Mouse (Mus musculus): ENCODE results near the gene Hnrnpdl. TPM values are rescaled to one million over a fixed set of nuclear protein-coding genes. Genes with fewer than 3 reads are reported as not detected.
A peak's percentile ranks its signal among the peaks of the same experiment; 100 is the strongest.

The Hnrnpdl gene
- polyA plus RNA-seq, 1 experiment from 2014 or later: 157 TPM

- no peak for ATAC-seq (replicated peaks; ENCODE audit: low FRiP score)
- H3K36me3 ChIP-seq (ENCODE audit: control insufficient read depth, insufficient read depth, low read length): peaks cover 5% of the 10 kb centered on the region; the same call in 1 of the 2 replicates
- H3K27ac ChIP-seq (ENCODE audit: low read depth, low read length): no peak overlapping the region
- no peak overlapping the region for H3K9ac ChIP-seq (ENCODE audit: low read depth, low read length)
- DNase-seq (ENCODE audit: low spot score): no peak
- no peaks in the 10 kb centered on the region for H3K9me3 ChIP-seq (ENCODE audit: control insufficient read depth, low read length)
- no peaks in the 10 kb centered on the region for H3K4me1 ChIP-seq (replicated peaks; ENCODE audit: control insufficient read depth, insufficient read depth, low read length)
- H3K4me3 ChIP-seq (ENCODE audit: low read depth, low read length): no peak overlapping the region
- H3K4me2 ChIP-seq: no peak overlapping the region
- WGBS: 92% methylated on average over 5 of the region's 5 CpGs
- no peaks in the 10 kb centered on the region for H3K27me3 ChIP-seq (replicated peaks; ENCODE audit: control insufficient read depth, insufficient read depth, low read length)
Observed at GRCm38 (mm10) chr5:100071541-100071940, 32.1 kb upstream of the Hnrnpdl start.

GRCm38 (mm10) chr5:100070255-100070654 lies 30.8 kb upstream of the Hnrnpdl start:
- Histone ChIP-seq H3K9me3 (ENCODE audit: control insufficient read depth, low read length) (no peaks in the 10 kb centered on the region), H3K4me2 (no peak overlapping the region), H3K36me3 (ENCODE audit: control insufficient read depth, insufficient read depth, low read length) (peaks cover 5% of the 10 kb centered on the region), H3K9ac (ENCODE audit: low read depth, low read length) (no peak overlapping the region), H3K4me3 (ENCODE audit: low read depth, low read length) (no peak overlapping the region), H3K27ac (ENCODE audit: low read depth, low read length) (no peak overlapping the region), H3K27me3 (replicated peaks; ENCODE audit: control insufficient read depth, insufficient read depth, low read length) (no peaks in the 10 kb centered on the region), H3K4me1 (replicated peaks; ENCODE audit: control insufficient read depth, insufficient read depth, low read length) (no peaks in the 10 kb centered on the region)
- DNase-seq (ENCODE audit: low spot score): peak; percentile 82
- ATAC-seq (replicated peaks; ENCODE audit: low FRiP score): peak; percentile 76
- 14% methylated on average over 3 of the region's 3 CpGs for WGBS

GRCm38 (mm10) chr5:100069526-100069925 lies 30.1 kb upstream of the Hnrnpdl start:
- ATAC-seq (replicated peaks; ENCODE audit: low FRiP score) (no peak), DNase-seq (ENCODE audit: low spot score) (no peak)
- Histone ChIP-seq H3K36me3 (ENCODE audit: control insufficient read depth, insufficient read depth, low read length) (peaks cover 5% of the 10 kb centered on the region), H3K4me3 (ENCODE audit: low read depth, low read length) (no peak overlapping the region), H3K9me3 (ENCODE audit: control insufficient read depth, low read length) (no peaks in the 10 kb centered on the region), H3K27me3 (replicated peaks; ENCODE audit: control insufficient read depth, insufficient read depth, low read length) (no peaks in the 10 kb centered on the region), H3K9ac (ENCODE audit: low read depth, low read length) (no peak overlapping the region), H3K27ac (ENCODE audit: low read depth, low read length) (no peak overlapping the region), H3K4me2 (no peak overlapping the region), H3K4me1 (replicated peaks; ENCODE audit: control insufficient read depth, insufficient read depth, low read length) (no peaks in the 10 kb centered on the region)
- 82% methylated on average over 2 of the region's 2 CpGs for WGBS

GRCm38 (mm10) chr5:100067579-100067978 lies 28.1 kb upstream of the Hnrnpdl start:
- WGBS: 94% methylated on average over 16 of the region's 16 CpGs
- peaks cover 5% of the 10 kb centered on the region for H3K36me3 ChIP-seq (ENCODE audit: control insufficient read depth, insufficient read depth, low read length)

GRCm38 (mm10) chr5:100060876-100061275 lies 21.4 kb upstream of the Hnrnpdl start:
- Histone ChIP-seq H3K4me1 (replicated peaks; ENCODE audit: control insufficient read depth, insufficient read depth, low read length) (peaks cover 3% of the 10 kb centered on the region), H3K9me3 (ENCODE audit: control insufficient read depth, low read length) (no peaks in the 10 kb centered on the region), H3K4me3 (ENCODE audit: low read depth, low read length) (no peak overlapping the region), H3K36me3 (ENCODE audit: control insufficient read depth, insufficient read depth, low read length) (peaks cover 23% of the 10 kb centered on the region), H3K9ac (ENCODE audit: low read depth, low read length) (no peak overlapping the region), H3K27ac (ENCODE audit: low read depth, low read length) (no peak overlapping the region), H3K27me3 (replicated peaks; ENCODE audit: control insufficient read depth, insufficient read depth, low read length) (no peaks in the 10 kb centered on the region), H3K4me2 (no peak overlapping the region)
- no peak for DNase-seq (ENCODE audit: low spot score)
- WGBS: 92% methylated on average over 14 of the region's 14 CpGs
- ATAC-seq (replicated peaks; ENCODE audit: low FRiP score): no peak

More at GRCm38 (mm10) chr5:100067579-100067978, 28.1 kb upstream of the Hnrnpdl start:
- Histone ChIP-seq H3K9me3 (ENCODE audit: control insufficient read depth, low read length) (no peaks in the 10 kb centered on the region), H3K4me3 (ENCODE audit: low read depth, low read length) (no peak overlapping the region), H3K4me1 (replicated peaks; ENCODE audit: control insufficient read depth, insufficient read depth, low read length) (no peaks in the 10 kb centered on the region), H3K27me3 (replicated peaks; ENCODE audit: control insufficient read depth, insufficient read depth, low read length) (no peaks in the 10 kb centered on the region), H3K9ac (ENCODE audit: low read depth, low read length) (no peak overlapping the region), H3K4me2 (no peak overlapping the region), H3K27ac (ENCODE audit: low read depth, low read length) (no peak overlapping the region)
- DNase-seq (ENCODE audit: low spot score) (no peak), ATAC-seq (replicated peaks; ENCODE audit: low FRiP score) (no peak)

GRCm38 (mm10) chr5:100059326-100059725 lies 19.9 kb upstream of the Hnrnpdl start:
- peaks cover 19% of the 10 kb centered on the region for H3K4me1 ChIP-seq (replicated peaks; ENCODE audit: control insufficient read depth, insufficient read depth, low read length)
- H3K36me3 ChIP-seq (ENCODE audit: control insufficient read depth, insufficient read depth, low read length): peaks cover 22% of the 10 kb centered on the region
- no peaks in the 10 kb centered on the region for H3K9me3 ChIP-seq (ENCODE audit: control insufficient read depth, low read length)
- DNase-seq (ENCODE audit: low spot score) (no peak), ATAC-seq (replicated peaks; ENCODE audit: low FRiP score) (no peak)
- no peak overlapping the region for H3K9ac ChIP-seq (ENCODE audit: low read depth, low read length)
- no peak overlapping the region for H3K4me2 ChIP-seq
- H3K27ac ChIP-seq (ENCODE audit: low read depth, low read length): no peak overlapping the region
- no peaks in the 10 kb centered on the region for H3K27me3 ChIP-seq (replicated peaks; ENCODE audit: control insufficient read depth, insufficient read depth, low read length)
- no peak overlapping the region for H3K4me3 ChIP-seq (ENCODE audit: low read depth, low read length)
- 84% methylated on average over 6 of the region's 6 CpGs for WGBS

GRCm38 (mm10) chr5:100058729-100059128 lies 19.3 kb upstream of the Hnrnpdl start:
- Histone ChIP-seq H3K4me2 (no peak overlapping the region), H3K4me3 (ENCODE audit: low read depth, low read length) (no peak overlapping the region), H3K9me3 (ENCODE audit: control insufficient read depth, low read length) (no peaks in the 10 kb centered on the region), H3K27me3 (replicated peaks; ENCODE audit: control insufficient read depth, insufficient read depth, low read length) (no peaks in the 10 kb centered on the region), H3K4me1 (replicated peaks; ENCODE audit: control insufficient read depth, insufficient read depth, low read length) (peaks cover 22% of the 10 kb centered on the region), H3K27ac (ENCODE audit: low read depth, low read length) (no peak overlapping the region), H3K9ac (ENCODE audit: low read depth, low read length) (no peak overlapping the region), H3K36me3 (ENCODE audit: control insufficient read depth, insufficient read depth, low read length) (peaks cover 17% of the 10 kb centered on the region)
- 87% methylated on average over 6 of the region's 6 CpGs for WGBS
- no peak for ATAC-seq (replicated peaks; ENCODE audit: low FRiP score)
- DNase-seq (ENCODE audit: low spot score): no peak

GRCm38 (mm10) chr5:100057461-100058209 lies 18.2 kb upstream of the Hnrnpdl start:
- no peak overlapping the region for H3K4me3 ChIP-seq (ENCODE audit: low read depth, low read length)
- no peak for DNase-seq (ENCODE audit: low spot score)
- H3K4me1 ChIP-seq (replicated peaks; ENCODE audit: control insufficient read depth, insufficient read depth, low read length): peaks cover 22% of the 10 kb centered on the region
- H3K9me3 ChIP-seq (ENCODE audit: control insufficient read depth, low read length): no peaks in the 10 kb centered on the region
- no peak overlapping the region for H3K4me2 ChIP-seq
- no peak overlapping the region for H3K27ac ChIP-seq (ENCODE audit: low read depth, low read length)
- ATAC-seq (replicated peaks; ENCODE audit: low FRiP score): no peak
- no peak overlapping the region for H3K9ac ChIP-seq (ENCODE audit: low read depth, low read length)
- peaks cover 21% of the 10 kb centered on the region for H3K36me3 ChIP-seq (ENCODE audit: control insufficient read depth, insufficient read depth, low read length)
- no peaks in the 10 kb centered on the region for H3K27me3 ChIP-seq (replicated peaks; ENCODE audit: control insufficient read depth, insufficient read depth, low read length)
- WGBS: 85% methylated on average over 14 of the region's 15 CpGs

- ATAC-seq (replicated peaks; ENCODE audit: low FRiP score): no peak
- Histone ChIP-seq H3K27me3 (replicated peaks; ENCODE audit: control insufficient read depth, insufficient read depth, low read length) (no peaks in the 10 kb centered on the region), H3K36me3 (ENCODE audit: control insufficient read depth, insufficient read depth, low read length) (peaks cover 23% of the 10 kb centered on the region), H3K4me2 (no peak overlapping the region; the same call in 1 of the 2 replicates), H3K4me1 (replicated peaks; ENCODE audit: control insufficient read depth, insufficient read depth, low read length) (peaks cover 22% of the 10 kb centered on the region), H3K9ac (ENCODE audit: low read depth, low read length) (no peak overlapping the region), H3K9me3 (ENCODE audit: control insufficient read depth, low read length) (no peaks in the 10 kb centered on the region), H3K4me3 (ENCODE audit: low read depth, low read length) (no peak overlapping the region), H3K27ac (ENCODE audit: low read depth, low read length) (no peak overlapping the region)
- WGBS: 56% methylated on average over 5 of the region's 5 CpGs
- DNase-seq (ENCODE audit: low spot score): no peak
Observed at GRCm38 (mm10) chr5:100055866-100056369, 16.5 kb upstream of the Hnrnpdl start.

Data from liver, embryonic 11.5 days (tissue).